Mouse (Mus musculus) liver, adult 2 months (tissue): ENCODE measurements around the gene Allc. TPM values are rescaled to one million over a fixed set of nuclear protein-coding genes. Genes with fewer than 3 reads are reported as not detected.

Source experiments
- DNase-seq: peaks from one replicate; pipeline ENCODE4 v3.0.0-alpha.2; 2011; ENCODE audit warnings: low read depth, low spot score; ENCODE audit errors: extremely low read depth
- H3K27ac ChIP-seq: fragments of 200-500 bp; replicated peaks from 2 replicates; pipeline ENCODE4 v1.5.1; 2012; ENCODE audit warnings: low read depth, mild to moderate bottlenecking, control low read depth, inconsistent platforms, low read length; ENCODE audit not compliant: insufficient read depth
- H3K27me3 ChIP-seq: fragments of 200-500 bp; 2 replicates; pipeline ENCODE4 v1.6.1; 2012; ENCODE audit warnings: mild to moderate bottlenecking, moderate library complexity, low read length, inconsistent platforms; ENCODE audit not compliant: control insufficient read depth, insufficient read depth
- H3K36me3 ChIP-seq: fragments of 200-500 bp; 2 replicates; pipeline ENCODE4 v1.6.1; 2012; ENCODE audit warnings: low read length, inconsistent platforms; ENCODE audit not compliant: control insufficient read depth, insufficient read depth
- H3K4me1 ChIP-seq: fragments of 200-500 bp; 2 replicates; pipeline ENCODE4 v1.6.1; 2011; ENCODE audit warnings: low read length; ENCODE audit not compliant: control insufficient read depth, insufficient read depth
- H3K4me3 ChIP-seq: fragments of 200-500 bp; 2 replicates; pipeline ENCODE4 v1.5.1; 2011; ENCODE audit warnings: low read depth, mild to moderate bottlenecking, control low read depth, low read length, moderate library complexity; ENCODE audit not compliant: insufficient read depth
- H3K79me2 ChIP-seq: fragments of 200-500 bp; 2 replicates; pipeline ENCODE4 v1.6.1; 2012; ENCODE audit warnings: inconsistent platforms, mild to moderate bottlenecking, low read length, moderate library complexity; ENCODE audit not compliant: control insufficient read depth, insufficient read depth
- H3K9ac ChIP-seq: fragments of 200-500 bp; 2 replicates; pipeline ENCODE4 v1.6.1; 2012; ENCODE audit warnings: low read depth, mild to moderate bottlenecking, control low read depth, inconsistent platforms, low read length
- CTCF ChIP-seq: fragments of 200-500 bp; IDR thresholded peaks from 2 replicates; pipeline ENCODE4 v1.5.1; 2011; ENCODE audit warnings: low read depth, low read length, control low read depth
- POLR2A ChIP-seq: fragments of 200-500 bp; IDR thresholded peaks from 2 replicates; pipeline ENCODE4 v1.6.1; 2011; ENCODE audit warnings: low read length, control low read depth; ENCODE audit not compliant: insufficient read depth; ENCODE audit errors: extremely low read depth
- WGBS: fragments of 180-500 bp; shearing (Covaris S2); methylation state at CpG from one replicate; pipeline ENCODE4 v1.1.7; 2018; 5-methylcytosine and 5-hydroxymethylcytosine counted together
- polyA plus RNA-seq: library from polyadenylated mRNA; depleted of rRNA; stranded (reverse); fragments of >200 nt; gene quantifications from 2 replicates; pipeline ENCODE4 v1.2.3, GENCODE M21; 2012; rRNA removed
- total RNA-seq: library from RNA; depleted of rRNA; stranded (reverse); fragments of >200 nt; gene quantifications from 2 replicates; pipeline ENCODE4 v1.2.3, GENCODE M21; 2014; rRNA removed

Gene Allc
- total RNA-seq = not detected in 2 replicates
- not detected in 2 replicates for polyA plus RNA-seq

GRCm38 (mm10) chr12:28582423-28582822 is at the start of gene Allc:
TSS of gene Allc (minus strand) at chr12:28582523.
- Histone ChIP-seq H3K9ac (no peak within 1 kb of the TSS), H3K79me2 (no peaks in the 10 kb centered on the region), H3K4me3 (no peak within 1 kb of the TSS), H3K27me3 (no peaks in the 10 kb centered on the region), H3K4me1 (no peaks in the 10 kb centered on the region), H3K27ac (no peak within 1 kb of the TSS), H3K36me3 (no peaks in the 10 kb centered on the region)
- WGBS = 81% methylated on average over 8 of the region's 8 CpGs
- no peak for DNase-seq
- TF ChIP-seq POLR2A = no peak
- TF ChIP-seq CTCF = no peak

DNA sequence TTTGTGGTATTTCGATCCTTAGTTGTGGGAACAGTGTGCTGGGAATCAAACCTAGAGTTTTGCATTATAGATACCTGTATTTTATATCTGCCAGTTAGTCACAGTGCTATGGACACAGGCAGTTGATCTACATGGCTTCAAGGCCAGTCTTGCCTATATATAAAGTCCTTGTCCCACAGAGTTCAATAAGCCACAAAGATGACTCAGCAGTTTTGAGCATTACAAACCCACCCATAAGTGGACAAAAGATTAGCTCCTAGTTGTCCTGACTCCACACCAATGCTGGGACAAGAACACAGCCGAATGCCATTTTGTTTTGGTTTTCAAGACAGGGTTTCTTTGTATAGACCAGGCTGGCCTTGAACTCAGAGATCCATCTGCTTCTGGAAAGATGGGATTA is 46.1 kb upstream of the Allc start:
- H3K4me1 ChIP-seq = peaks cover 12% of the 10 kb centered on the region
- no peak for DNase-seq
- H3K27ac ChIP-seq = no peak overlapping the region
- H3K79me2 ChIP-seq = no peaks in the 10 kb centered on the region
- no peak overlapping the region for H3K4me3 ChIP-seq
- 95% methylated on average over 2 of the region's 2 CpGs for WGBS
- no peak overlapping the region for H3K9ac ChIP-seq
- TF ChIP-seq POLR2A (no peak), CTCF (no peak)
- H3K27me3 ChIP-seq = no peaks in the 10 kb centered on the region
- H3K36me3 ChIP-seq = peaks cover 47% of the 10 kb centered on the region

GRCm38 (mm10) chr12:28627092-28627491 is 44.8 kb upstream of the Allc start:
- no peak for TF ChIP-seq POLR2A
- TF ChIP-seq CTCF = no peak
- WGBS = 75% methylated on average over 4 of the region's 4 CpGs
- Histone ChIP-seq H3K79me2 (no peaks in the 10 kb centered on the region), H3K36me3 (peaks cover 35% of the 10 kb centered on the region), H3K27me3 (no peaks in the 10 kb centered on the region), H3K4me1 (peaks cover 4% of the 10 kb centered on the region; the same call in 1 of the 2 replicates), H3K9ac (no peak overlapping the region), H3K4me3 (no peak overlapping the region), H3K27ac (no peak overlapping the region)
- DNase-seq = no peak

DNA sequence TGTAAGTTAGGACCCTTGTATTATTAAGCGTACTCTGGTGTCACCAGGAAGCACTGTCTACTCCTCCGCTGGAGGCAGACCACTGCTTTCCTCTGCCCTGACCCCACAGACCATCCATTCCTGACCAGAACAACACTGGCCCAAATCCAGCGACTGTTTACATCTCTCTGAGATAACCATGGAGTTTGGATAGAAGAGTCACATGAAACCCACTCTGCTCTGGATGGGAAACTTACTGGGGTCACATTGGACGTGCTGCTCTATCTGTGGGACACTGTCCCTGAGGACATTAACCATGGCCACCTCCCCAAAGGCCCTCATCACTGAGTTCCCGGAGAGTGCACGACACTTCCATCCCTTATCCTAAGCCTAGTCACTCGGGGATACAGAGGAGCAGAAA is 43.1 kb upstream of the Allc start:
- DNase-seq = peak; percentile 56
- Histone ChIP-seq H3K9ac (no peak overlapping the region), H3K27ac (no peak overlapping the region), H3K4me3 (no peak overlapping the region), H3K27me3 (no peaks in the 10 kb centered on the region), H3K4me1 (peaks cover 4% of the 10 kb centered on the region; the same call in 1 of the 2 replicates), H3K79me2 (no peaks in the 10 kb centered on the region), H3K36me3 (peaks cover 19% of the 10 kb centered on the region)
- no peak for TF ChIP-seq POLR2A
- no peak for TF ChIP-seq CTCF
- 67% methylated on average over 7 of the region's 7 CpGs for WGBS

DNA sequence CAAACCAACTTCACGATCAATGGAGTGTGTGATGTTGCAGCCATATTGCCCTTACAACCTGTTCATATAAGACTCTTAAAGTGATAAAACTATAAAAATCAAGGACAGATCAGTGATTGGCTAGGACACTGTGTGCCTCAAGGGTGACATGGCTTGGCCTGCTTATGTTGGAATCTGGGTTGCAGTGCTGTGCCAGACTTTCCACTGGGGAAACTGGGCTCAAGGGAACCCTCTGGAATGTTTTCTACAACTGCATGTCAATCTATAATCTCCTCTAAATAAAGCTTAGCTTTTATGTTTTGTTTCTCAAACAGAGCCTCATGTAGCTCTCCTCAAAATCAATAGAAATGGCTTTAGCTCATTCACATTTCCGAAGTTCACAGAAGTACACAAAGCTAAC is 41.9 kb upstream of the Allc start:
- 44% methylated on average over 2 of the region's 2 CpGs for WGBS
- H3K9ac ChIP-seq = no peak overlapping the region
- H3K79me2 ChIP-seq = no peaks in the 10 kb centered on the region
- no peak overlapping the region for H3K4me3 ChIP-seq
- TF ChIP-seq CTCF (no peak), POLR2A (no peak)
- no peaks in the 10 kb centered on the region for H3K27me3 ChIP-seq
- H3K4me1 ChIP-seq = peaks cover 4% of the 10 kb centered on the region; the same call in 1 of the 2 replicates
- no peak for DNase-seq
- H3K36me3 ChIP-seq = peaks cover 9% of the 10 kb centered on the region; the same call in 1 of the 2 replicates
- no peak overlapping the region; the same call in 1 of the 2 replicates for H3K27ac ChIP-seq

GRCm38 (mm10) chr12:28623195-28623594 is 40.9 kb upstream of the Allc start, which contains the start of gene Colec11:
TSS of gene Colec11 (minus strand) at chr12:28623377.
- peaks cover 4% of the 10 kb centered on the region; the same call in 1 of the 2 replicates for H3K4me1 ChIP-seq
- TF ChIP-seq CTCF (no peak), POLR2A (0 out of 2 replicates have a peak, but pooled peaks have one; percentile 10)
- no peaks in the 10 kb centered on the region for H3K36me3 ChIP-seq
- peak within 1 kb of the TSS; percentile 31 for H3K27ac ChIP-seq
- 79% methylated on average over 5 of the region's 5 CpGs for WGBS
- peak within 1 kb of the TSS; percentile 54 for H3K4me3 ChIP-seq
- no peaks in the 10 kb centered on the region for H3K27me3 ChIP-seq
- no peak for DNase-seq
- H3K79me2 ChIP-seq = no peaks in the 10 kb centered on the region
- peak within 1 kb of the TSS; percentile 64 for H3K9ac ChIP-seq
